Mouse (Mus musculus): ENCODE data around the gene Abca15. TPM values are rescaled to one million over a fixed set of nuclear protein-coding genes. Genes with fewer than 3 reads are reported as not detected.

Gene Abca15
- polyA plus RNA-seq (2017; shearing (Covaris generic)) = not detected

DNA sequence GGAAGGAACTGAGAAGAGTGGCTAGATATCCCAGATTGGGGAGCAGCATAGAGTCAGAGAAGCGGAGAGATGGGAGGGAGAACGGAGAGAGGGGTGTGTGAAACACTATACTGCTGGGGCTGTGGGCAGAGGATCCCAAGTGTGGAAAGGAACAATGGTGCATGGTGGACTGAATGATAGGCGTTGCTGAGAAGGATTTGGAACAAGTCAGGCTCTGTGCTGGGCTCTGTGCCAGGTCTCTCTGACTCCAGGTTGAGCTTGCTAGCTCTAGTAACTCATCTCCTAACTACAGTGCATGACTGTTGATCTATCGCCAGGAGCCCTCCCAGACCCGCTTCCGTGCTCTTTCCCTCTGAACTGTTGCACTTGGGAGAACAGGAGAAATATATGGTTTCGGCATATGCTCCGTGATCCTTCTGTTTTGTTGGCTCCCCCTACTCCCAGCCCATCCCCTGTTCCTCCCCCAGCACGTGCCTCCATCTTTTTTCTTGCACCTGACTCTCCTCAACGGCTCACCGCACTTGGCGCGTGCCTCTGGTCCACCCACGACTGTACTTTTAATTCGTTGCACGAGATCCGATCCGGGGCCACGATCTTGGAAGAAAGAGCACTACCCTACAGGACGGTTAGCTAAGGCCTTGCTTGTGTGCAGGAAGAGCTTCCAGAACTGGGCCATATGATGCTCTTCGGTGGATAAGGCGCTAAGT is at the start of gene Abca15:
TSS of gene Abca15 (plus strand) at position 584 of the 707 bp plus-strand sequence.

DNA sequence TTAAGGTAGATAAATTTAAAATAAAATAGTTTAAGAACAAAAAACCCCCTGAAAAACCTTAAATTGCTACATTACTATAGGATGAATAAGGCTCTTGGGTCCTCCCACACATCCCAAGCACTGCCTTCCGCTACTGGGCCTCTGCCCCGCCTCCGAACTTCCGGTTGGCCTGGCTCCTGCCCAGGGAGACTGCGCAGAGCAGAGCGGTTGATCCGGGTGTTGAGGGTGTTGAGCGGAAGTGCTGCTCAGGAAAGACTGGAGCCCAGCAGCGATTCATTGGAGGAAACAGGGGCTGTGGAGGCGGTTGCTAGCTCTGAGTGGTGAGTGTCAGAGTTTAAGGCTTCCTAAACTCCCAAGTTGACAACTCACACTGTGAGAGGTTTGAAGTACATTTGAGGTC is 81.0 kb downstream of the Abca15 start, which contains the start of gene Abca16:
TSS of gene Abca16 (plus strand) at position 201 of the 400 bp plus-strand sequence.

Other genes starting within 250 kb of the Abca15 start
- not detected for gene Dnah3, start 233.4 kb upstream of the Abca15 start, polyA plus RNA-seq (2017; shearing (Covaris generic))
- gene Tmem159, start 226.3 kb upstream of the Abca15 start, polyA plus RNA-seq (2017; shearing (Covaris generic)) = 5.8 TPM
- gene Zp2, start 183.4 kb upstream of the Abca15 start, polyA plus RNA-seq (2017; shearing (Covaris generic)) = not detected
- gene Anks4b, start 154.8 kb upstream of the Abca15 start, polyA plus RNA-seq (2017; shearing (Covaris generic)) = not detected
- gene Crym, start 126.6 kb upstream of the Abca15 start, polyA plus RNA-seq (2017; shearing (Covaris generic)) = not detected
- not detected for gene Abca14, start 124.7 kb upstream of the Abca15 start, polyA plus RNA-seq (2017; shearing (Covaris generic))
- gene Abca16, start 81.0 kb downstream of the Abca15 start, polyA plus RNA-seq (2017; shearing (Covaris generic)) = not detected

Measured in activated CD4-positive, CD25-positive, alpha-beta regulatory T cell, adult 9 weeks (primary cell).